Mouse (Mus musculus) cerebellum, adult 2 months (tissue): ENCODE data around the gene Mvd.

Source experiments
- CTCF ChIP-seq: fragments of 200-500 bp; IDR thresholded peaks from 2 replicates; pipeline ENCODE4 v1.5.1; 2011; ENCODE audit warnings: low read depth, mild to moderate bottlenecking, control low read depth, low read length, moderate library complexity, borderline replicate concordance; ENCODE audit not compliant: insufficient read depth
- POLR2A ChIP-seq: fragments of 200-500 bp; IDR thresholded peaks from 2 replicates; pipeline ENCODE4 v1.6.1; 2011; ENCODE audit warnings: low read length, control low read depth, borderline replicate concordance; ENCODE audit not compliant: insufficient read depth

- TF ChIP-seq CTCF (no peak), POLR2A (no peak)
Measured at GRCm38 (mm10) chr8:122470691-122471090, 27.5 kb upstream of the Mvd start.
